Mouse (Mus musculus) inflammation-experienced regulatory T-cells (primary cell): ENCODE results near the gene Usp27x. TPM values are rescaled to one million over a fixed set of nuclear protein-coding genes. Genes with fewer than 3 reads are reported as not detected.

Experiments used
- polyA plus RNA-seq, 2 experiments: library from polyadenylated mRNA; unstranded; fragments of 100-300 nt; shearing (Covaris generic); gene quantifications; one replicate each; pipeline ENCODE4 v1.2.1; 2017

Usp27x gene
- 1 to 10 TPM in 1 of 2 experiments, under 1 TPM in 1; 0.69 to 1.0 TPM for polyA plus RNA-seq

DNA sequence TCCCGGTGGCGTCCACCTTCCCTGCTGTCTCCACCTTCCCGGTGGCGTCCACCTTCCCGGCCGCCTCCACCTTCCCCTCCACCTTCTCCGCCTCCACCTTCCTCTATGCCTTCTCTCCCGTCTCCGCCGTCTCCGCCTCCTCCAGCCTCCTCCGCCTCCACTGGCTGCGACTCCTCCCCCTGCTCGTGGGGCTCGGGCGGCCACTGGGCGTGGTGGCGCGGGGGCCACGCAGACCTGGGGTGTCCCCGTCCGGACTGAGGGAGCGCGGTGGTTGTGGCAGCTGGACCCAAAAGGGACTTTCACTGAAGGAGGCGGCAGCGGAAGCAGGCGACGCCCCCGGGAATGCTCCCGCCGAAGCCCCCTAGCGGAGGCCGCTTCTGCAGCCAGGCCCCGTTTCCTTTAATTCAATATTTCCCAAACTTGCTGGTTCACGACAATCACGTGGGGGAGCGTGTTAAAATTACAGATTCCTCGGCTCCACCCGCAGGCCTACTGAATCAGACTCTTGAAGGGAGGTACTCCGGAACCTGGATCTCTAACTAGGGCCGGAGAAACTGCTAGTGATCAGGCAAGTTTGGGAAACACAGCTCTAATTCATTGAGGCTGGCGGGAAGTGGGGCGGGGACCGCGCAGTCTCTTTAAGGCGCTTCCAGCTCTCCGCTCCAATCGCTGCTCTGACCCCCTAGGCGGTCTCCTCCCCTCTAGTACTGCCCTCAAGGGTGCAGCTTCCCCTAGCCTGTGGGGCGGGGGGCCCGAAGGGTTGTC, at the start of gene Usp27x:
Usp27x (minus strand) TSS at position 115 of the 765 bp plus-strand sequence.

Other genes with a start within 250 kb of the Usp27x start
- gene Clcn5, start 56.5 kb downstream of the Usp27x start, polyA plus RNA-seq, result 1 to 10 TPM; 2.6 to 4.0 TPM
- 100 to 1,000 TPM; 107 to 116 TPM for gene Foxp3, start 197.8 kb upstream of the Usp27x start, polyA plus RNA-seq
- gene Ppp1r3f, start 198.5 kb upstream of the Usp27x start, polyA plus RNA-seq, result 10 to 100 TPM; 18.9 to 19.4 TPM
- 10 to 100 TPM; 26.9 to 33.1 TPM for gene Ccdc22, start 229.7 kb upstream of the Usp27x start, polyA plus RNA-seq
- gene Cacna1f, start 231.3 kb upstream of the Usp27x start, polyA plus RNA-seq, result under 1 TPM; 0.43 to 0.66 TPM